Mouse (Mus musculus): ENCODE data around the gene Caap1. TPM values are rescaled to one million over a fixed set of nuclear protein-coding genes. Genes with fewer than 3 reads are reported as not detected.

Caap1 gene
- polyA plus RNA-seq, 1 experiment from 2014 or later: 35.2 TPM

GRCm38 (mm10) chr4:94591765-94592381 lies 35.3 kb upstream of the Caap1 start:
- Histone ChIP-seq H3K9me3 (replicated peaks; ENCODE audit: control insufficient read depth, low read length) (no peaks in the 10 kb centered on the region), H3K27ac (replicated peaks; ENCODE audit: low read depth, low read length) (no peak overlapping the region), H3K4me1 (ENCODE audit: control insufficient read depth, insufficient read depth, low read length) (no peaks in the 10 kb centered on the region), H3K27me3 (ENCODE audit: control insufficient read depth, insufficient read depth, low read length) (no peaks in the 10 kb centered on the region), H3K4me3 (ENCODE audit: low read depth, low read length) (no peak overlapping the region), H3K9ac (replicated peaks; ENCODE audit: low read length) (no peak overlapping the region), H3K36me3 (replicated peaks; ENCODE audit: control insufficient read depth, insufficient read depth, low read depth, low read length) (no peaks in the 10 kb centered on the region), H3K4me2 (ENCODE audit: low read depth, low read length) (no peak overlapping the region)
- ATAC-seq (replicated peaks; ENCODE audit: insufficient number of reproducible peaks, low FRiP score, low TSS enrichment, low read depth) (no peak), DNase-seq (ENCODE audit: low spot score) (no peak)
- WGBS: 83% methylated on average over 4 of the region's 4 CpGs

- 87% methylated on average over 4 of the region's 4 CpGs for WGBS
- no peak overlapping the region for H3K4me2 ChIP-seq (ENCODE audit: low read depth, low read length)
- no peaks in the 10 kb centered on the region for H3K27me3 ChIP-seq (ENCODE audit: control insufficient read depth, insufficient read depth, low read length)
- H3K36me3 ChIP-seq (replicated peaks; ENCODE audit: control insufficient read depth, insufficient read depth, low read depth, low read length): no peaks in the 10 kb centered on the region
- H3K9ac ChIP-seq (replicated peaks; ENCODE audit: low read length): no peak overlapping the region
- no peak overlapping the region for H3K4me3 ChIP-seq (ENCODE audit: low read depth, low read length)
- no peak for ATAC-seq (replicated peaks; ENCODE audit: insufficient number of reproducible peaks, low FRiP score, low TSS enrichment, low read depth)
- H3K27ac ChIP-seq (replicated peaks; ENCODE audit: low read depth, low read length): no peak overlapping the region
- H3K4me1 ChIP-seq (ENCODE audit: control insufficient read depth, insufficient read depth, low read length): no peaks in the 10 kb centered on the region
- DNase-seq (ENCODE audit: low spot score): no peak
- H3K9me3 ChIP-seq (replicated peaks; ENCODE audit: control insufficient read depth, low read length): no peaks in the 10 kb centered on the region
Measured at GRCm38 (mm10) chr4:94572677-94573076, 16.1 kb upstream of the Caap1 start.

- Histone ChIP-seq H3K27me3 (ENCODE audit: control insufficient read depth, insufficient read depth, low read length) (no peaks in the 10 kb centered on the region), H3K36me3 (replicated peaks; ENCODE audit: control insufficient read depth, insufficient read depth, low read depth, low read length) (no peaks in the 10 kb centered on the region), H3K4me2 (ENCODE audit: low read depth, low read length) (no peak overlapping the region), H3K9me3 (replicated peaks; ENCODE audit: control insufficient read depth, low read length) (no peaks in the 10 kb centered on the region), H3K4me3 (ENCODE audit: low read depth, low read length) (no peak overlapping the region), H3K27ac (replicated peaks; ENCODE audit: low read depth, low read length) (no peak overlapping the region), H3K4me1 (ENCODE audit: control insufficient read depth, insufficient read depth, low read length) (no peaks in the 10 kb centered on the region), H3K9ac (replicated peaks; ENCODE audit: low read length) (no peak overlapping the region)
- no peak for DNase-seq (ENCODE audit: low spot score)
- no peak for ATAC-seq (replicated peaks; ENCODE audit: insufficient number of reproducible peaks, low FRiP score, low TSS enrichment, low read depth)
Measured at GRCm38 (mm10) chr4:94564297-94564696, 7.7 kb upstream of the Caap1 start.

GRCm38 (mm10) chr4:94561954-94562648 lies 5.5 kb upstream of the Caap1 start:
- Histone ChIP-seq H3K9ac (replicated peaks; ENCODE audit: low read length) (no peak overlapping the region), H3K9me3 (replicated peaks; ENCODE audit: control insufficient read depth, low read length) (no peaks in the 10 kb centered on the region), H3K27ac (replicated peaks; ENCODE audit: low read depth, low read length) (no peak overlapping the region), H3K4me2 (ENCODE audit: low read depth, low read length) (no peak overlapping the region), H3K4me1 (ENCODE audit: control insufficient read depth, insufficient read depth, low read length) (no peaks in the 10 kb centered on the region), H3K27me3 (ENCODE audit: control insufficient read depth, insufficient read depth, low read length) (no peaks in the 10 kb centered on the region), H3K36me3 (replicated peaks; ENCODE audit: control insufficient read depth, insufficient read depth, low read depth, low read length) (no peaks in the 10 kb centered on the region), H3K4me3 (ENCODE audit: low read depth, low read length) (no peak overlapping the region)
- ATAC-seq (replicated peaks; ENCODE audit: insufficient number of reproducible peaks, low FRiP score, low TSS enrichment, low read depth) (no peak), DNase-seq (ENCODE audit: low spot score) (no peak)
- WGBS: 78% methylated on average over 7 of the region's 7 CpGs

GRCm38 (mm10) chr4:94560316-94560715 lies 3.7 kb upstream of the Caap1 start:
- ATAC-seq (replicated peaks; ENCODE audit: insufficient number of reproducible peaks, low FRiP score, low TSS enrichment, low read depth): no peak
- no peaks in the 10 kb centered on the region for H3K4me1 ChIP-seq (ENCODE audit: control insufficient read depth, insufficient read depth, low read length)
- H3K27ac ChIP-seq (replicated peaks; ENCODE audit: low read depth, low read length): no peak overlapping the region
- no peak overlapping the region for H3K9ac ChIP-seq (replicated peaks; ENCODE audit: low read length)
- H3K9me3 ChIP-seq (replicated peaks; ENCODE audit: control insufficient read depth, low read length): no peaks in the 10 kb centered on the region
- no peak overlapping the region for H3K4me2 ChIP-seq (ENCODE audit: low read depth, low read length)
- no peak overlapping the region for H3K4me3 ChIP-seq (ENCODE audit: low read depth, low read length)
- H3K36me3 ChIP-seq (replicated peaks; ENCODE audit: control insufficient read depth, insufficient read depth, low read depth, low read length): no peaks in the 10 kb centered on the region
- DNase-seq (ENCODE audit: low spot score): no peak
- H3K27me3 ChIP-seq (ENCODE audit: control insufficient read depth, insufficient read depth, low read length): no peaks in the 10 kb centered on the region
- WGBS: 86% methylated on average over 1 of the region's 1 CpGs

- no peak overlapping the region for H3K27ac ChIP-seq (replicated peaks; ENCODE audit: low read depth, low read length)
- H3K4me3 ChIP-seq (ENCODE audit: low read depth, low read length): no peak overlapping the region
- no peak overlapping the region for H3K9ac ChIP-seq (replicated peaks; ENCODE audit: low read length)
- H3K9me3 ChIP-seq (replicated peaks; ENCODE audit: control insufficient read depth, low read length): no peaks in the 10 kb centered on the region
- H3K4me2 ChIP-seq (ENCODE audit: low read depth, low read length): no peak overlapping the region
- 39% methylated on average over 2 of the region's 2 CpGs for WGBS
- no peaks in the 10 kb centered on the region for H3K27me3 ChIP-seq (ENCODE audit: control insufficient read depth, insufficient read depth, low read length)
- DNase-seq (ENCODE audit: low spot score) (no peak), ATAC-seq (replicated peaks; ENCODE audit: insufficient number of reproducible peaks, low FRiP score, low TSS enrichment, low read depth) (no peak)
- no peaks in the 10 kb centered on the region for H3K4me1 ChIP-seq (ENCODE audit: control insufficient read depth, insufficient read depth, low read length)
- no peaks in the 10 kb centered on the region for H3K36me3 ChIP-seq (replicated peaks; ENCODE audit: control insufficient read depth, insufficient read depth, low read depth, low read length)
Measured at GRCm38 (mm10) chr4:94559266-94559665, 2.7 kb upstream of the Caap1 start.

- Histone ChIP-seq H3K27me3 (ENCODE audit: control insufficient read depth, insufficient read depth, low read length) (no peaks in the 10 kb centered on the region), H3K4me2 (ENCODE audit: low read depth, low read length) (no peak overlapping the region), H3K4me3 (ENCODE audit: low read depth, low read length) (no peak overlapping the region), H3K36me3 (replicated peaks; ENCODE audit: control insufficient read depth, insufficient read depth, low read depth, low read length) (no peaks in the 10 kb centered on the region), H3K27ac (replicated peaks; ENCODE audit: low read depth, low read length) (no peak overlapping the region), H3K4me1 (ENCODE audit: control insufficient read depth, insufficient read depth, low read length) (no peaks in the 10 kb centered on the region), H3K9me3 (replicated peaks; ENCODE audit: control insufficient read depth, low read length) (no peaks in the 10 kb centered on the region), H3K9ac (replicated peaks; ENCODE audit: low read length) (no peak overlapping the region)
- DNase-seq (ENCODE audit: low spot score): no peak
- ATAC-seq (replicated peaks; ENCODE audit: insufficient number of reproducible peaks, low FRiP score, low TSS enrichment, low read depth): no peak
- WGBS: 77% methylated on average over 7 of the region's 7 CpGs
Measured at GRCm38 (mm10) chr4:94557145-94557544, 549 bp upstream of the Caap1 start.

- no peak for ATAC-seq (replicated peaks; ENCODE audit: insufficient number of reproducible peaks, low FRiP score, low TSS enrichment, low read depth)
- Histone ChIP-seq H3K27me3 (ENCODE audit: control insufficient read depth, insufficient read depth, low read length) (no peaks in the 10 kb centered on the region), H3K4me2 (ENCODE audit: low read depth, low read length) (no peak overlapping the region), H3K9ac (replicated peaks; ENCODE audit: low read length) (no peak overlapping the region), H3K36me3 (replicated peaks; ENCODE audit: control insufficient read depth, insufficient read depth, low read depth, low read length) (no peaks in the 10 kb centered on the region), H3K9me3 (replicated peaks; ENCODE audit: control insufficient read depth, low read length) (no peaks in the 10 kb centered on the region), H3K4me3 (ENCODE audit: low read depth, low read length) (no peak overlapping the region), H3K4me1 (ENCODE audit: control insufficient read depth, insufficient read depth, low read length) (no peaks in the 10 kb centered on the region), H3K27ac (replicated peaks; ENCODE audit: low read depth, low read length) (no peak overlapping the region)
- no peak for DNase-seq (ENCODE audit: low spot score)
- WGBS: 88% methylated on average over 5 of the region's 5 CpGs
Measured at GRCm38 (mm10) chr4:94554955-94555494, 1.6 kb downstream of the Caap1 start.
